9 mouse cellular contexts compared by ENCODE assay signal in genomic region chr11:114313652-114314051, GRCm38 (mm10).
"Had no signal": no experiment of that assay in that cellular context is flagged by ENCODE, and none has a peak within 500 bp of the region (broad histone marks: within the 10 kb centered on the region; RNA-seq: fewer than 3 reads in every experiment).

No protein-coding gene starts in this region.

- H3K4me3 ChIP-seq: kidney, embryonic 15.5 days; limb, embryonic 10.5 days; midbrain, embryonic 13.5 days; stomach, embryonic 15.5 days had no signal

- ATAC-seq: inflammation-experienced regulatory T-cells, adult 6 months; midbrain, embryonic 13.5 days had no signal

- H3K27ac ChIP-seq: kidney, embryonic 15.5 days; limb, embryonic 10.5 days; midbrain, embryonic 13.5 days; stomach, embryonic 15.5 days had no signal

- H3K4me2 ChIP-seq: kidney, embryonic 15.5 days; midbrain, embryonic 13.5 days; stomach, embryonic 15.5 days had no signal

- DNase-seq: kidney, adult 2 months; kidney, postnatal 14 days; right cerebral cortex, postnatal 14 days; thymus, postnatal 36 days had no signal

- H3K9ac ChIP-seq: kidney, embryonic 15.5 days; midbrain, embryonic 13.5 days; stomach, embryonic 15.5 days had no signal

- H3K36me3 ChIP-seq: kidney, embryonic 15.5 days; limb, embryonic 10.5 days; midbrain, embryonic 13.5 days; stomach, embryonic 15.5 days had no signal

- H3K27me3 ChIP-seq: stomach, embryonic 15.5 days had no signal

- H3K9me3 ChIP-seq: kidney, embryonic 15.5 days; limb, embryonic 10.5 days; midbrain, embryonic 13.5 days; stomach, embryonic 15.5 days had no signal
